Mouse (Mus musculus): ENCODE data around the gene Bri3bp.

- no peak for TF ChIP-seq CTCF (conservative IDR thresholded peaks at IDR 0.05; ENCODE audit: low read length)
- no peak for TF ChIP-seq NANOG (IDR thresholded peaks at IDR 0.05; ENCODE audit: borderline replicate concordance, low read length)
- no peak for TF ChIP-seq POU5F1 (IDR thresholded peaks at IDR 0.05; ENCODE audit: borderline replicate concordance, low read length)
These were observed 31.6 kb downstream of the Bri3bp start for GRCm38 (mm10) chr5:125472796-125473475.
